Mouse (Mus musculus) stomach, embryonic 15.5 days (tissue): ENCODE data around the gene Snx14. TPM values are rescaled to one million over a fixed set of nuclear protein-coding genes. Genes with fewer than 3 reads are reported as not detected.

Experiments
- ATAC-seq: fragments of 200-750 bp; cut with Nextera tagmentation; 2 replicates; pipeline ENCODE4 v1.8.0; 2017; ENCODE audit warnings: low read depth, moderate number of reproducible peaks, moderate TSS enrichment; ENCODE audit not compliant: insufficient read depth, low FRiP score
- H3K27ac ChIP-seq: fragments of 300-500 bp; sonication (generic); 2 replicates; pipeline ENCODE4 v1.5.1; 2015; ENCODE audit warnings: mild to moderate bottlenecking, inconsistent platforms
- H3K27me3 ChIP-seq: fragments of 300-500 bp; sonication (generic); replicated peaks from 2 replicates; pipeline ENCODE4 v1.6.1; 2015; ENCODE audit warnings: inconsistent platforms
- H3K36me3 ChIP-seq: fragments of 300-500 bp; sonication (generic); 2 replicates; pipeline ENCODE4 v1.6.1; 2015; ENCODE audit warnings: inconsistent platforms
- H3K4me1 ChIP-seq: fragments of 300-500 bp; sonication (generic); 2 replicates; pipeline ENCODE4 v1.6.1; 2015; ENCODE audit warnings: inconsistent platforms
- H3K4me2 ChIP-seq: fragments of 300-500 bp; sonication (generic); 2 replicates; pipeline ENCODE4 v1.6.1; 2015; ENCODE audit warnings: mild to moderate bottlenecking, inconsistent platforms
- H3K4me3 ChIP-seq: fragments of 300-500 bp; sonication (generic); replicated peaks from 2 replicates; pipeline ENCODE4 v1.5.1; 2015; ENCODE audit warnings: inconsistent platforms
- H3K9ac ChIP-seq: fragments of 300-500 bp; sonication (generic); 2 replicates; pipeline ENCODE4 v1.6.1; 2015; ENCODE audit warnings: inconsistent platforms
- H3K9me3 ChIP-seq: fragments of 300-500 bp; sonication (generic); 2 replicates; pipeline ENCODE4 v1.6.1; 2016; ENCODE audit warnings: inconsistent platforms
- WGBS: fragments of 180-500 bp; shearing (Covaris S2); methylation state at CpG from one replicate; pipeline ENCODE4 v1.1.7; 2015; 5-methylcytosine and 5-hydroxymethylcytosine counted together
- polyA plus RNA-seq: library from polyadenylated mRNA; unstranded; fragments of >200 nt; fragmentation: Nextera tagmentation; extraction: Ambion mirVana; gene quantifications from 2 replicates; pipeline ENCODE4 v1.2.1, GENCODE M21; 2015

Gene Snx14
- polyA plus RNA-seq, 1 experiment from 2014 or later = 29.4 TPM

DNA sequence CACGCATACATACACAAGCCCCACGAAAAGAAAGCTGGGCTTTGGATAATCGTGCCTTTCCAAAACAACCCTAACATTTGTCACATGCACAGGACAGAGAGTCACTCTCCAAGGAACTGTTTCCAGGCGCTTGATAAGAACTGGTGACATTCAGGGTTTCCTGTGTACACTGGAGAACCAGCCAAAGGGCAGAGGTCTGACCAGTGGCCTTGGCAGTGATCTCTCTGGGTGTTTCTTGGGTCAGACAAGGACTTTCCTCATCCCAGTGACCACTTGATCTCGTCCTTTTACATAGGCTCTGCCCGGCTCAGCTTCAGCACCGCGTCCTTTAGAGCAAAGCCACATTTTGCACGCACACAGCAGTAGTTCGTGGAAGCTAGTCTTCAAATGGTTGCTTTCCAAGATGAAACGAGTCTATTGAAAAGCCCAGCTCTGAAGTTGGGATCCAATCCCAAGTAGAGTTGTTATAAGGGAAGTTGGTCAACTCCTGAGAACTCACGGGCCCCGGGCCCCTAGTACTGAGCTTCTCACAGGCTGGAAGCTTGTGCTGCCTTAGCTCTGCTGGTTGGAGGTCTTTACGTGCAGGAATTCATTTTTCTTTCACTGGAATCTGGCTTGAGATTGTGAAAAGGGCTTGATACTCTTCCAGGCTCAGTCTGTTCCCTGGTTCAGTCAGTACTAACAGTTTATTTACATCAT is 77.4 kb downstream of the Snx14 start:
- no peak; the same call in 1 of the 2 replicates for ATAC-seq
- WGBS = 67% methylated on average over 14 of the region's 14 CpGs

DNA sequence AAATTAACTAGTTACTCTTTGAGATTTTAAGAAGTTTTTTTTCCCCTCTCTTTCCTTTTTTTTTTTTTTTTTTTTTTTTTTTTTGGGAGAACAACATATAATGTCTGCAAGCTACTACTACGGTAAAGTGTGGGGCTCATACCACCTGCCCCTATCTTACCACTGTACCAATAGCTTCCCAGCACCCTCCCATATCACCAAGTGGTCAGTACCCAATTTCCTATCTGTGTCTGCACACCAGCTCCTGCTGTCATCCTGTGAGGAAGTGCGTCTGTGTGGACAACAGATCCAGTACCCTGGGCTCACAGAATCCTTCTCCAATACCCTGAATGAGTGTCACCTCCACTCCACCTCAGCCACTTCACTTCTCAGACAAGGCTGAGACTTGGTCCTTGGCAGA is 79.6 kb downstream of the Snx14 start:
- no peaks in the 10 kb centered on the region for H3K36me3 ChIP-seq
- H3K27ac ChIP-seq = no peak overlapping the region
- H3K9ac ChIP-seq = no peak overlapping the region
- H3K4me2 ChIP-seq = no peak overlapping the region
- H3K4me1 ChIP-seq = no peaks in the 10 kb centered on the region
- ATAC-seq = no peak
- H3K27me3 ChIP-seq = no peaks in the 10 kb centered on the region
- no peaks in the 10 kb centered on the region for H3K9me3 ChIP-seq
- WGBS = 80% methylated on average over 2 of the region's 2 CpGs
- no peak overlapping the region for H3K4me3 ChIP-seq

More for the DNA sequence above, 77.4 kb downstream of the Snx14 start:
- Histone ChIP-seq H3K27me3 (no peaks in the 10 kb centered on the region), H3K4me3 (no peak overlapping the region), H3K36me3 (no peaks in the 10 kb centered on the region), H3K9ac (no peak overlapping the region), H3K27ac (no peak overlapping the region), H3K4me2 (no peak overlapping the region), H3K9me3 (no peaks in the 10 kb centered on the region), H3K4me1 (no peaks in the 10 kb centered on the region)

DNA sequence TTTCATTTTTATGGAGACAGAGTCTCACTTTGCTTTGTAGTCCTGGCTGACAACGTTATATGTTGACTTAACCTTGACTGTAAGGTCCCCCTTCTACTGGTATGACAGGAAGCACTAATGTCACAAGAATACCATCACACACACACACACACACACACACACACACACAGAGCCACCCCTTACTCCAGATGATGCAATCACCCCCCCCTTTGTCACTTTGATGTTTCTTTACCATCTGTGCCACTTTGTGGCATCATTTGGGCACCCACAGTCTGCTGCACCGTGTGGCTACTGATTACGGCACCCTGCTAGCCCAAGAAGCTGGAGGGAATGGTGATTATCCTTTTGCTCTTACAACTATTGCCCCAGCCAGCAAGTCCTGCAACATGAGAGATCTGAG is 81.6 kb downstream of the Snx14 start:
- H3K9me3 ChIP-seq = no peaks in the 10 kb centered on the region
- no peaks in the 10 kb centered on the region for H3K36me3 ChIP-seq
- no peaks in the 10 kb centered on the region for H3K4me1 ChIP-seq
- ATAC-seq = no peak
- no peak overlapping the region for H3K9ac ChIP-seq
- no peak overlapping the region for H3K4me3 ChIP-seq
- no peaks in the 10 kb centered on the region for H3K27me3 ChIP-seq
- 55% methylated on average over 3 of the region's 3 CpGs for WGBS
- no peak overlapping the region for H3K27ac ChIP-seq
- H3K4me2 ChIP-seq = no peak overlapping the region

DNA sequence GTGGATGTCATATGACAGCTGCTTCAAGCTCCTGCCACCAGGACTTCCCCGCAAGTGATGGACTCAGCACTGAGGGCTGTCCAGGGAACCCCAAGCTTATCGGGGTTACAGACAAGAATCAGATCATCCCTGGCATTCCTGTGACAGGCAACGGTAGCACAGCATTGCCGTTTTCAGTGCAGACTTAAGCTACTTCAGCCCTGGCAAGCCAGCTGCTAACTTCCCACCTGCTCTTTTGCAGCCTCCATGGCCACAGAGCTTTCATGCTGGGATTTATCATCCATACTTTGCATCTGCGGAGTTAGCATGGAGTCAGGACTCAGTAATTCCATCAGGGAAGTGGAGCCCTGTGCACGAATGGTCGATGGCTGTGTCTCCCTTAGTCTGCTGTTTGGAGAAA is 85.3 kb downstream of the Snx14 start:
- Histone ChIP-seq H3K4me3 (no peak overlapping the region), H3K9ac (no peak overlapping the region), H3K36me3 (no peaks in the 10 kb centered on the region), H3K4me2 (no peak overlapping the region), H3K27ac (no peak overlapping the region), H3K4me1 (no peaks in the 10 kb centered on the region), H3K9me3 (no peaks in the 10 kb centered on the region), H3K27me3 (no peaks in the 10 kb centered on the region)
- 93% methylated on average over 7 of the region's 7 CpGs for WGBS
- ATAC-seq = no peak

DNA sequence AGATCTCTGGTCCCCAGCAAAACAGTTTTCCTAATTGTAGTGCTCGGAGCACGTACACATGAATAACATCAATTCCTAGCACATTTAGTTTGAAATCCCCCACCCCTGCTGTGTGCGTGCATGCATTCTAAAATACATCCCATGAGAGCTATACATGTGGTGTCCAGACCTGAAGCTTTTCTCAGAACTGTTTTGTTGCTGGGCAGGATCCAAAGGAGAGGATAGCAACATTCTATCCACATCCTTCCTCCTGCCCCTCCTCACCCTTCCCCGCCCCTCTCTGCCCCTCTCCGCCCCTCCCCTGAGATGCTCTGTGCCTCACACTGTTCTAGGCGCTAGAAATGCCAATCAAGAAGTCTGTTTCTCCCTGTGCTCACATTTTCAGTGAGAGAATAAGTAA is 86.0 kb downstream of the Snx14 start:
- Histone ChIP-seq H3K27me3 (no peaks in the 10 kb centered on the region), H3K9me3 (no peaks in the 10 kb centered on the region), H3K27ac (no peak overlapping the region), H3K9ac (no peak overlapping the region), H3K4me1 (no peaks in the 10 kb centered on the region), H3K4me3 (no peak overlapping the region), H3K36me3 (no peaks in the 10 kb centered on the region), H3K4me2 (no peak overlapping the region)
- ATAC-seq = no peak
- 72% methylated on average over 6 of the region's 6 CpGs for WGBS

DNA sequence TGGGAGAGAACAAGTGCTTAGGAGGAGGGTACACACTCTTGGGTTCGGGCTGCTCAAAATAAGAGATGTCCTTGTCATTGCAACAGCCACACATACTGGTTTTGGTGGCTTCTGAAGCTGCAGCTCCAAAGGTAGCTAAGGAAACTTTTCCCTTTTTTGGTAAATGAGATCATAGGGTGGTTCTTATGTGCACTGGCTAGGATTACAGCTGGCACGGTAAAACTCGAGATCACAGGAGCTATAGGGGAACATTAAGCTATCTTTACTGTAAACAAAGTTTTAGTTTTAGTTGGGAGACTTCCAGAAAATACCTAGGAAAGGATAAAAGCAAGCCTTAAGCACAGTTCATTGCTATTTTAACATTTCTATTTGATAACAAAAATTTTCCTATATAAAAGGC is 87.6 kb downstream of the Snx14 start:
- H3K27me3 ChIP-seq = no peaks in the 10 kb centered on the region
- H3K27ac ChIP-seq = no peak overlapping the region
- H3K36me3 ChIP-seq = no peaks in the 10 kb centered on the region
- no peak overlapping the region for H3K4me3 ChIP-seq
- 31% methylated on average over 3 of the region's 3 CpGs for WGBS
- H3K9ac ChIP-seq = no peak overlapping the region
- no peaks in the 10 kb centered on the region for H3K4me1 ChIP-seq
- ATAC-seq = 0 out of 2 replicates have a peak, but pooled peaks have one; percentile 17
- H3K9me3 ChIP-seq = no peaks in the 10 kb centered on the region
- no peak overlapping the region for H3K4me2 ChIP-seq

GRCm38 (mm10) chr9:88350317-88350716 is 88.4 kb downstream of the Snx14 start:
- Histone ChIP-seq H3K4me2 (no peak overlapping the region), H3K4me1 (no peaks in the 10 kb centered on the region), H3K4me3 (no peak overlapping the region), H3K36me3 (no peaks in the 10 kb centered on the region), H3K9me3 (no peaks in the 10 kb centered on the region), H3K9ac (no peak overlapping the region), H3K27ac (no peak overlapping the region), H3K27me3 (no peaks in the 10 kb centered on the region)
- no peak for ATAC-seq
- 68% methylated on average over 1 of the region's 1 CpGs for WGBS

GRCm38 (mm10) chr9:88348623-88349022 is 90.1 kb downstream of the Snx14 start:
- Histone ChIP-seq H3K4me1 (no peaks in the 10 kb centered on the region), H3K9me3 (no peaks in the 10 kb centered on the region), H3K36me3 (no peaks in the 10 kb centered on the region), H3K27ac (no peak overlapping the region), H3K4me2 (no peak overlapping the region), H3K4me3 (no peak overlapping the region), H3K27me3 (no peaks in the 10 kb centered on the region), H3K9ac (no peak overlapping the region)
- ATAC-seq = no peak
- 73% methylated on average over 6 of the region's 6 CpGs for WGBS

DNA sequence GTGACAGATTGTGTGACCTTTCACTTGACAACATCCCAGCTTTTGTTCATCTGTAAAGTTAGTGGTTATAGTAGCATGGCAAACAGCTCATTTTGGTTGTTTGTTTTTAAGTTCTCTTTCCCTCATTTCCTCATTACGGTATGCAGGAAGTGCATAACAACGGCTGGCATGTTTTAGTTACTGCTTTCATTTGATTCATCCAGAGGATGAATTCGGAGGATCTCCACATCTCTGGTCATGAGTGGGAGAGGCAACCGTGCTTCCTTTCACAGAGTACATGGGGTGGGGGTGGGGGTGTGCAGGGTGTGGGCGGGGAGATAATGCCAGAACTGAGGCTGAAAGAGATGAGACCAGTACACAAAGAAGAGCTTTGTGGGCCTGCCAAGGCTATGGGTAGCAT is 91.9 kb downstream of the Snx14 start:
- ATAC-seq = no peak
- no peaks in the 10 kb centered on the region for H3K27me3 ChIP-seq
- no peak overlapping the region for H3K4me3 ChIP-seq
- no peaks in the 10 kb centered on the region for H3K4me1 ChIP-seq
- no peak overlapping the region for H3K27ac ChIP-seq
- no peak overlapping the region for H3K9ac ChIP-seq
- no peaks in the 10 kb centered on the region for H3K9me3 ChIP-seq
- H3K4me2 ChIP-seq = no peak overlapping the region
- no peaks in the 10 kb centered on the region for H3K36me3 ChIP-seq
- 61% methylated on average over 5 of the region's 5 CpGs for WGBS

GRCm38 (mm10) chr9:88344424-88344823 is 94.3 kb downstream of the Snx14 start:
- Histone ChIP-seq H3K4me2 (no peak overlapping the region), H3K9me3 (no peaks in the 10 kb centered on the region), H3K4me1 (no peaks in the 10 kb centered on the region), H3K36me3 (no peaks in the 10 kb centered on the region), H3K27me3 (no peaks in the 10 kb centered on the region), H3K4me3 (no peak overlapping the region), H3K27ac (no peak overlapping the region), H3K9ac (no peak overlapping the region)
- 89% methylated on average over 2 of the region's 2 CpGs for WGBS
- no peak; the same call in 1 of the 2 replicates for ATAC-seq

DNA sequence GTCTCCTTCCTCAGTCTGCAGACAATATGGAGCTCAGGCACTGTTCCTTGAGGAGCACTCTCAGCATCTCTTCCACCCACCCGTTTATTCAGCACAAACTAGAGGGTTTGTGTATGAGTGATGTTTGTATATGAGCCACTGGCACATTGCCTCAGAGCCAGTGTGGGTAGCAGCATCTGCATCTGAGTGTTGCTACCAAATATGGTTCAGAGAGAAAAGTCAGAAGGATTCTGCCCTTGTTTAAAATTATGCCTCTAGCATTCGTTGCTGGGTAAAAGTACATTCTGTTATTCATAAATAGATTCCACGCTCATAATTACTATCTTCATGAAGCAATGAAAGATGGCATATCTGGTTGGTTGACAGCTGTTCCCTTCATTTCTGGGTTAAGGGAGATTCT is 96.1 kb downstream of the Snx14 start:
- no peaks in the 10 kb centered on the region for H3K27me3 ChIP-seq
- no peaks in the 10 kb centered on the region for H3K4me1 ChIP-seq
- no peak overlapping the region for H3K4me3 ChIP-seq
- H3K9ac ChIP-seq = no peak overlapping the region
- no peak for ATAC-seq
- no peaks in the 10 kb centered on the region for H3K9me3 ChIP-seq
- no peaks in the 10 kb centered on the region for H3K36me3 ChIP-seq
- 67% methylated on average over 3 of the region's 3 CpGs for WGBS
- no peak overlapping the region for H3K4me2 ChIP-seq
- H3K27ac ChIP-seq = no peak overlapping the region

DNA sequence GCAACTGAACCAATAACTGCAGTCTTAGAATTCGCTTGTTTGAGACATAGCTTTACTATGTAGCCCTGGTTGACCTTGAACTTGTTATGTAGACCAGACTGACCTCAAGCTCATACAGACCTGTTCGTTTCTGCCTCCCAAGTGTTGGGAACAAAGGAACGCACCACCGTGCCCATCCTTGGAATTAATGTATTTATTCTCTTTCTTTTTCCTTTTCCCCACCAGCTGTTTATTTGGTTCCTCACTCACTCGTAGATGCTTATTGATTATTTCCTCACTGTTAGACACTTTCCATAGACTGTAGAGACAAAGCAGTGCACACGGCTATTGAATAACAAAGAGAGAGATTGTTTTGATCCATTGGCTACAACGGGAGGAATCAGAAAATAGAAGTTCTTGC is 96.5 kb downstream of the Snx14 start:
- no peak for ATAC-seq
- WGBS = 75% methylated on average over 7 of the region's 7 CpGs

DNA sequence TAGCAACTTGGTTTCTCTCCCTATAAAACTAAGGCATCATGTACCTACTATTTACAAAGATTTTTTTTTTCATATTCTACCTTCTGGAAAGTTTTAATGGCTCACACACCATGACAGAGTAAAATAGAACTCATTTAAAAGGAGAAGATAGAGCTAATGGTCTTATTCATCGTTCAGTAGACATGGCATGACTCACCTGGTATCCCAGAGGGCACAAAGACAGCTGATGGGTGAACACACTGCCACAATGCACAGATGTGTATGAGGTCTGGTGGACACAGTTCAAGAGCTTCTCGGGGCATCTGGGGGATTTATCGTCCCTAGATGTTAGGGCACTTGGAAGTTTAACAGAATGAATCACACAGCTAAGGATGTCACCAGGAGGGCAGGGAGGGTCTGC is 97.9 kb downstream of the Snx14 start:
- H3K4me1 ChIP-seq = no peaks in the 10 kb centered on the region
- 76% methylated on average over 3 of the region's 3 CpGs for whole genome bisulfite sequencing
- H3K9me3 ChIP-seq = no peaks in the 10 kb centered on the region
- ATAC-seq = no peak
- no peak overlapping the region for H3K9ac ChIP-seq
- H3K36me3 ChIP-seq = no peaks in the 10 kb centered on the region
- H3K4me2 ChIP-seq = no peak overlapping the region
- no peak overlapping the region for H3K27ac ChIP-seq
- no peaks in the 10 kb centered on the region for H3K27me3 ChIP-seq
- no peak overlapping the region for H3K4me3 ChIP-seq

More for the DNA sequence above, 96.5 kb downstream of the Snx14 start:
- Histone ChIP-seq H3K4me2 (no peak overlapping the region), H3K9me3 (no peaks in the 10 kb centered on the region), H3K4me3 (no peak overlapping the region), H3K4me1 (no peaks in the 10 kb centered on the region), H3K9ac (no peak overlapping the region), H3K27ac (no peak overlapping the region), H3K36me3 (no peaks in the 10 kb centered on the region), H3K27me3 (no peaks in the 10 kb centered on the region)
